Mouse (Mus musculus) liver, embryonic 14.5 days (tissue): Measurements from ENCODE around the gene Dnmt3a.

Experiments
- CTCF ChIP-seq: IDR thresholded peaks from 2 replicates; pipeline ENCODE4 v1.5.1; 2016; ENCODE audit warnings: antibody characterized with exemption, low read depth, control low read depth
- EP300 ChIP-seq: IDR thresholded peaks from 2 replicates; pipeline ENCODE4 v1.6.1; 2016; ENCODE audit warnings: antibody characterized with exemption, low read depth

DNA sequence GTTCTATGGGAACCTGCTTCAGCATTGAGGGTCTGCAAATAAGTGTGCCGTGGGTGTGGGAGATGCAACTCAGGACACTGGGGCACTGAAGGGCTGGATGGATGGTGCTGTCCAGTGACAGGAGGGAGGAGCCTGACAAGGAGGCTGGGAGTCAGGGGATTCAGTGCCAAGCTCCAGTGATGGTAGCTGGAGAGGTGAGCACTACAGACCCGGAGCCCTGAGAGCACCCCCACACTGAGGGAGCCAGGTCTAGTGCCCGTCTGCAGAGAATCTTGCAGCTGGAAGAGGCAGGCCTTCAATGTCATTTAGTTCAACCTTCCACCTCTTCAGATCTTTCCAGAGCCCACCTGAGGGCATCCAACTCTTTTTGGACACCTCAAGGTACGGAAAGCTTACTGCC is at the start of gene Dnmt3a:
- TF ChIP-seq CTCF (no peak), EP300 (no peak)
